Mouse (Mus musculus) myocyte (in vitro differentiated cells): ENCODE data around the gene Gen1. TPM values are rescaled to one million over a fixed set of nuclear protein-coding genes. Genes with fewer than 3 reads are reported as not detected.

Source experiments
- H3K27me3 ChIP-seq: one replicate; pipeline ENCODE4 v1.6.1; 2011; ENCODE audit not compliant: control insufficient read depth, insufficient read depth, insufficient read length
- H3K36me3 ChIP-seq: one replicate; pipeline ENCODE4 v1.6.1; 2011; ENCODE audit not compliant: control insufficient read depth, insufficient read depth
- H3K4me2 ChIP-seq: one replicate; pipeline ENCODE4 v1.6.1; 2011; ENCODE audit warnings: low read depth, control low read depth
- H3K4me3 ChIP-seq: one replicate; pipeline ENCODE4 v1.5.1; 2011; ENCODE audit warnings: mild to moderate bottlenecking, control low read depth, moderate library complexity
- H3K79me2 ChIP-seq: one replicate; pipeline ENCODE4 v1.6.1; 2011; ENCODE audit not compliant: control insufficient read depth, insufficient read depth
- H3ac ChIP-seq: one replicate; pipeline ENCODE4 v1.6.1; 2011; ENCODE audit not compliant: control insufficient read depth, insufficient read length
- CEBPB ChIP-seq: IDR thresholded peaks from 2 replicates; pipeline ENCODE4 v1.6.1; 2011; ENCODE audit warnings: mild to moderate bottlenecking, moderate library complexity; ENCODE audit not compliant: poor library complexity, insufficient read depth, severe bottlenecking
- E2F4 ChIP-seq: IDR thresholded peaks from one replicate; pipeline ENCODE4 v1.6.1; 2011; ENCODE audit warnings: mild to moderate bottlenecking, control low read depth, moderate library complexity; ENCODE audit not compliant: insufficient read depth
- MAX ChIP-seq: IDR thresholded peaks from one replicate; pipeline ENCODE4 v1.6.1; 2011; ENCODE audit warnings: low read depth, mild to moderate bottlenecking, control low read depth
- MYOD1 ChIP-seq, 3 experiments: IDR thresholded peaks; one replicate each; pipeline ENCODE4 v1.6.1; 2011; ENCODE audit warnings: control low read depth in 2 of 3, low read depth in 2 of 3, mild to moderate bottlenecking in 2 of 3, moderate library complexity in 1 of 3; ENCODE audit not compliant: insufficient read length in 2 of 3, control insufficient read depth in 1 of 3
- MYOG ChIP-seq, 3 experiments: IDR thresholded peaks; one replicate each; pipeline ENCODE4 v1.6.1; 2011; ENCODE audit warnings: control low read depth in 2 of 3, low read depth in 2 of 3, mild to moderate bottlenecking in 2 of 3; ENCODE audit not compliant: insufficient read length in 2 of 3, control insufficient read depth in 1 of 3, insufficient read depth in 1 of 3
- POLR2A ChIP-seq: IDR thresholded peaks from one replicate; pipeline ENCODE4 v1.6.1; 2011; ENCODE audit warnings: low read depth, mild to moderate bottlenecking, control low read depth, moderate library complexity; ENCODE audit not compliant: insufficient read length
- POLR2AphosphoS2 ChIP-seq: IDR thresholded peaks from one replicate; pipeline ENCODE4 v1.6.1; 2011; ENCODE audit warnings: low read depth, control low read depth; ENCODE audit not compliant: insufficient read length
- REST ChIP-seq: IDR thresholded peaks from one replicate; pipeline ENCODE4 v1.6.1; 2011; ENCODE audit warnings: mild to moderate bottlenecking, control low read depth, moderate library complexity; ENCODE audit not compliant: insufficient read depth, insufficient read length
- SRF ChIP-seq: IDR thresholded peaks from one replicate; pipeline ENCODE4 v1.6.1; 2011; ENCODE audit warnings: low read depth; ENCODE audit not compliant: control insufficient read depth, insufficient read length
- TCF12 ChIP-seq: IDR thresholded peaks from one replicate; pipeline ENCODE4 v1.6.1; 2011; ENCODE audit warnings: mild to moderate bottlenecking, control low read depth; ENCODE audit not compliant: poor library complexity, insufficient read depth, severe bottlenecking
- TCF3 ChIP-seq: IDR thresholded peaks from one replicate; pipeline ENCODE4 v1.6.1; 2011; ENCODE audit warnings: low read depth, control low read depth; ENCODE audit not compliant: insufficient read length
- USF1 ChIP-seq: IDR thresholded peaks from one replicate; pipeline ENCODE4 v1.6.1; 2011; ENCODE audit warnings: low read depth, mild to moderate bottlenecking, control low read depth, moderate library complexity
- polyA plus RNA-seq: library from polyadenylated mRNA; unstranded; fragments of >200 nt; fragmentation: generic; extraction: Trizol; gene quantifications from one replicate; pipeline ENCODE4 v1.2.1, GENCODE M21; 2012; ENCODE audit warnings: missing spikeins

The Gen1 gene
- polyA plus RNA-seq, 1 experiment: 1.8 TPM

GRCm38 (mm10) chr12:11286382-11286781 lies 20.8 kb upstream of the Gen1 start:
- no peak overlapping the region for H3K4me2 ChIP-seq
- H3K79me2 ChIP-seq: no peaks in the 10 kb centered on the region
- H3K27me3 ChIP-seq: no peaks in the 10 kb centered on the region
- H3K36me3 ChIP-seq: peaks cover 83% of the 10 kb centered on the region
- TF ChIP-seq POLR2A (no peak), REST (no peak), E2F4 (no peak), TCF3 (no peak), MYOD1 (IDR thresholded peaks at IDR 0.05; ENCODE audit: control insufficient read depth in 1 of 3, insufficient read length in 2 of 3, low read depth in 2 of 3) (no peak), USF1 (no peak), MAX (no peak), MYOG (IDR thresholded peaks at IDR 0.05; ENCODE audit: control insufficient read depth in 1 of 3, insufficient read depth in 1 of 3, insufficient read length in 2 of 3, low read depth in 2 of 3) (no peak), POLR2AphosphoS2 (no peak), CEBPB (no peak), TCF12 (no peak), SRF (no peak)
- no peak overlapping the region for H3K4me3 ChIP-seq
- H3ac ChIP-seq: no peak overlapping the region

- Histone ChIP-seq H3ac (no peak overlapping the region), H3K27me3 (no peaks in the 10 kb centered on the region), H3K79me2 (no peaks in the 10 kb centered on the region), H3K4me3 (no peak overlapping the region), H3K4me2 (no peak overlapping the region), H3K36me3 (peaks cover 77% of the 10 kb centered on the region)
- TF ChIP-seq SRF (no peak), E2F4 (no peak), POLR2AphosphoS2 (no peak), MAX (no peak)
Measured at GRCm38 (mm10) chr12:11281584-11281983, 16.0 kb upstream of the Gen1 start.

- no peak overlapping the region for H3ac ChIP-seq
- H3K27me3 ChIP-seq: no peaks in the 10 kb centered on the region
- H3K4me3 ChIP-seq: no peak overlapping the region
- no peak overlapping the region for H3K4me2 ChIP-seq
- H3K79me2 ChIP-seq: peaks cover 4% of the 10 kb centered on the region
- peaks cover 62% of the 10 kb centered on the region for H3K36me3 ChIP-seq
- TF ChIP-seq MAX (no peak), REST (no peak), MYOD1 (IDR thresholded peaks at IDR 0.05; ENCODE audit: control insufficient read depth in 1 of 3, insufficient read length in 2 of 3, low read depth in 2 of 3) (no peak), POLR2A (no peak)
Measured at GRCm38 (mm10) chr12:11279886-11280285, 14.3 kb upstream of the Gen1 start.

- H3K79me2 ChIP-seq: peaks cover 22% of the 10 kb centered on the region
- TF ChIP-seq USF1 (no peak), POLR2A (no peak), SRF (no peak), E2F4 (no peak), TCF12 (no peak), MYOG (IDR thresholded peaks at IDR 0.05; ENCODE audit: control insufficient read depth in 1 of 3, insufficient read depth in 1 of 3, insufficient read length in 2 of 3, low read depth in 2 of 3) (no peak), MAX (no peak), CEBPB (no peak), TCF3 (no peak), REST (no peak), MYOD1 (IDR thresholded peaks at IDR 0.05; ENCODE audit: control insufficient read depth in 1 of 3, insufficient read length in 2 of 3, low read depth in 2 of 3) (no peak), POLR2AphosphoS2 (no peak)
- H3K36me3 ChIP-seq: peaks cover 54% of the 10 kb centered on the region
- no peak overlapping the region for H3K4me2 ChIP-seq
- no peaks in the 10 kb centered on the region for H3K27me3 ChIP-seq
- no peak overlapping the region for H3ac ChIP-seq
- no peak overlapping the region for H3K4me3 ChIP-seq
Measured at GRCm38 (mm10) chr12:11277207-11277606, 11.6 kb upstream of the Gen1 start.

- Histone ChIP-seq H3K27me3 (no peaks in the 10 kb centered on the region), H3K4me3 (no peak overlapping the region), H3K36me3 (peaks cover 56% of the 10 kb centered on the region), H3K79me2 (peaks cover 27% of the 10 kb centered on the region), H3K4me2 (no peak overlapping the region), H3ac (no peak overlapping the region)
- TF ChIP-seq MYOD1 (IDR thresholded peaks at IDR 0.05; ENCODE audit: control insufficient read depth in 1 of 3, insufficient read length in 2 of 3, low read depth in 2 of 3) (no peak), MYOG (IDR thresholded peaks at IDR 0.05; ENCODE audit: control insufficient read depth in 1 of 3, insufficient read depth in 1 of 3, insufficient read length in 2 of 3, low read depth in 2 of 3) (no peak), USF1 (no peak)
Measured at GRCm38 (mm10) chr12:11276632-11277031, 11.0 kb upstream of the Gen1 start.
